Mouse (Mus musculus) adrenal gland, adult 18-20 months (tissue): ENCODE results near the gene Rpp25l. TPM values are rescaled to one million over a fixed set of nuclear protein-coding genes. Genes with fewer than 3 reads are reported as not detected.
"Not testable (repeated sequence)": the region's sequence is repeated elsewhere in the genome, so short reads cannot be mapped to it uniquely, and the experiment has no call there.

ENCODE experiments used
- DNase-seq, 2 experiments: peaks; one replicate each; pipeline ENCODE4 v3.0.0; 2021 to 2022; ENCODE audit warnings: low spot score in 2 of 2
- total RNA-seq, 2 experiments: library from RNA; stranded (reverse); gene quantifications; 1 replicate in 1 of 2; 2 replicates in 1 of 2; pipeline ENCODE4 v1.2.3; 2021

Rpp25l gene
- total RNA-seq, 2 experiments from 2014 or later: 34.3 to 37.0 TPM

DNA sequence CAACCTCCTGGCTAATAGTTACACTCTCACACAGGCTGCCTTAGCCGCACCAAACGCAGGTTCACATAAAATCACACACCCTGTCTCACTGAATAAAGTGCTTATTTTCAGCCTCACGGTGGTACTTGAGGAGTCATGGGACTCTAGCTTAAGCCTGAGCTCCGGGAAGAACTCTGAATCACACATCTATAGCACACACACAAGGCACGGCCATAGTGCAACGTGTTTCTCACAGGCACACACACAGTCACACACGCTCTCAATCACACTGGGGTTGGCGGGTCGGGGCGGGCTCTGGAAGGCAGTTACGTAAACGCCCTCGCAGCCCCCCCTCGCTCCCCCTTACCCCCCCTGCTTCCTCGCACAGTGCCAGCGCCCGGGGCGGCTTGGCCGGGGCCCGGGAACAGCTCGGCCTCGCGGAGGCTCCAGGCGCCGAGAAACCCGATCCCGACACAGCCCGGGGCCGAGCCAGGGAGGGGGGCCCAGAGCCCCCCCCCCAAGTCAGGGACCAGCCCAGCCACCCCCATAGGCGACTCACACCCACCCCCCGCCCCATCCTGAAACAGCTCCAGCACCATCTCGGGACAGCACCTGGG lies 14.8 kb downstream of the Rpp25l start:
- DNase-seq: not testable (repeated sequence)

GRCm38 (mm10) chr4:41696930-41697841 lies 16.1 kb downstream of the Rpp25l start, which contains the start of gene Cntfr:
TSS of gene Cntfr (minus strand) at chr4:41697089.
- peak; percentile 90 for DNase-seq

DNA sequence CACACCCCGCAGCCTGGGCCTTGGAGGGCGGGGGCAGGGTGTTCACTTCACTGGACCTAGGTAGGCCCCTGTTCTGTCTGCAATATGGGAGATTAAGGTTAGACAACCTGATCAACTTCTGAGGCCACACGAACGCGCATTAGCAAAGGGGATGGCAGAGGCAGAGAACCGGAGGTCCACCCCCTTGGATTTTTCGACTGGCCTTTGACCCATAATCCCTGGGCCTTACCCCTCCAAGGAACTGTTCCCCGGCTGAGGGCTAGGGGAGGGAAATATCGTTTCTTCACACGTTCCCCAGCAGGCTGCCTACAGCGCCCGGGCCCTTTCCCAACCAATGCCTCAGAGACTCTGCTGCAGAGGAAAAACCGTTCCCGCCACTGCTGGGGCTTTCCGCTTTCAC lies 16.9 kb downstream of the Rpp25l start:
- DNase-seq: not testable (repeated sequence)

DNA sequence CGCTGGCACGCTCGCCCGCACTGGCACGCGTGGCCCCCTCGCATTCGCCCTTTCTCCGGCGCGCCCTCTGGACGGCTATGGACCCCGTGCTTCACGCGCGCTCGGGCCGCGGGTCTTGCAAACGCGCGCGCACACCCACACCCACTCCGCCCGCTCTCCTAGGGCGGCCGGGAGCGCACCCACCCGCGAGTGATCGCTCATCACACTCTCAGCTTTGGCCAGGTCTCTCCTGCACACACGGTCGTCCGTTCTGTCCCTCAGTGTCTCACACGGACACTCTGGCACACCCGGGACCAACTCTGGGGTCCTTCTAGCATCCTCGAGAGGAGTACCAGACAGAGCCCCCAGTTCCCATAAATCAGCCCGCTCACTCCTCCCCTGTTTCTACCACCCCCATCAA lies 17.5 kb downstream of the Rpp25l start:
- DNase-seq: peak in 1 of 2 experiments; percentile 23

DNA sequence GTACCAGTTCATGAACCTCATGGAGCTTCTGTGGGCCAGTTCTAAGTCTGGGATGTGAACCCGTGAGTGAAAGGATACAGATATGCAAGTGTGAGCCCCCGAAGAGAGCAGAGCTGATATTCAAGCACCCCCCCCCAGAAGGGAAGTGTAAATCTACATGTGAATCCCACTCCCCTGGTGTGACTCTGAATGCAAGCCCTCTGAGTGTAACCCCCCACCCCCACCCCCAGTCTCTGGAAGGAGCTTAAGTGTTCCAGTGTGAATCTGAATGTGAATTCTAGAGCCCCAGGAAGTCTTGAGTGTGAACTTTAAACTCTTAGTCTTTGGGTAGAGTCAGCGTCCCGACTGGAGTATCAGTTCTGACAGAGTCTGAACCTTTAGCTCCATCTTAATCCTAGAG lies 19.8 kb downstream of the Rpp25l start:
- DNase-seq: not testable (repeated sequence)

DNA sequence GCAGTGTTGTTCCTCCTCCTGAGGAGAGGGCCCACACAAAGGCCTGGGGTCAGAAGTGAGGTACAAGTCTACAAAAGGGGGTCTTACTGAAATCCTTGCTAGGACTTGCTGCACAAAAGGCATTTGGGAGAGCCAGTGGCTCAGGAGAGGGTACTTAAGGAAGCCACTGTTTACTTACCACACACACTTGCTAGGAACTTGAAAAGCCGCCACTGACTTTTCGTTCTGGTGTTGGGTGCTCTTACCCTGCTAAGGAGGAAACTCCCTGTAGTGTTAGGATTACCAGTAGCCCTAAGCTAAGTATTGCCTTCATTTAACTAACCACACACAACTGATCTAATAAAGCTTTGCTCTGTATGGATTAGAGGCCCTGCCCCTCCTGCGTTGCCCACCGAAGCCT lies 23.3 kb downstream of the Rpp25l start:
- DNase-seq: not testable (repeated sequence)

GRCm38 (mm10) chr4:41688562-41688961 lies 24.8 kb downstream of the Rpp25l start:
- DNase-seq: not testable (repeated sequence)

DNA sequence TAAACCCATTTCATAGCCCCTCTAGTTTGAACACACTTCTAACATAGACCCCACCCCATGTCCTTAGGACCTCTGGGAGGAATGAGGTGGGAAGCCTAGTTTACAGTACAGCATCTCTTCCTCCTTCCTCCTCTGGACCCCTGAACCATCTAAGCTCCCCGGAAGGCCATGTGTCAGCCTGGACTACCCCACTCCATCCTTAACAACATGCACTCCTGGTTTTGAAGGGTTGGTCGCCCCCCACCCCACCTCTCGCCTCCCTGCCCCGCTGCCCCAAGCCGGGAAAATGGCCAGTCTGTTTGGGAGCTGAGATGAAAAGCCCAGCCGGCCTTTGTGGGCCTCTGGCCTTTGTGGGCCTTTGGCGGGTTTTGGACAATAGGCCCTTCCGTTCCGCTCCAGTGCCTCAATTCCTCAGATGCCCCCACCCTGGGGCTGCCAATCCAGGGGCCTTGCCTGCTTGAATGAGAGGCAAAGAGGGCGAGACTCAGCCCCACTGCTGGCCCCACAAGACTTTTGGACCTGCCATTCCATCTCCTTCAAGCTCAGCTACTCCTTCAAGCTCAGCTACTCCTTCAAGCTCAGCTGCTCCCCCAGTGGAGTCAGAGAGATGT lies 27.3 kb downstream of the Rpp25l start:
- not testable (repeated sequence) for DNase-seq

- not testable (repeated sequence) for DNase-seq
Measured at GRCm38 (mm10) chr4:41684931-41685453, 28.3 kb downstream of the Rpp25l start.

- not testable (repeated sequence) for DNase-seq
Measured at GRCm38 (mm10) chr4:41684131-41684930, 29.0 kb downstream of the Rpp25l start.

DNA sequence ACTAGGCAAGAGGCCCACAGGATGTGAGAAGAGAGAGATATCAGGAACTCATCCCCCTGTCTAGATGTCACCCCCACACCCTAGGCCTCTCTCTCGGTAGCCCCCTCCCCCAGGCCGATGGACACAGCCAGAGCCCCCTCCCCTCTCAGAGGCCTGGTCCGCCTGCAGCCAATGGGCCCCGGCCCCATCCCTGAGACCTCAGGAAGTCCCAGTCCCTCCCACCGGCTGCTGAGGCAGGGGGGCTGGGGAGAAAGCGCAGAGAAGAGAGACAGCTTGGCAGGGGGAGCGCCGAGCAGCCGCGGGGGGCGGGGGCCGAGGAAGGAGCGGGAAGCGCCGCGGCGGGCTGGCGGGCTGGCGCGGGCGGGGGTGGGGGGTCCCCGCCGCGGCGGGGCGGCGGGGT lies 30.0 kb downstream of the Rpp25l start:
- not testable (repeated sequence) for DNase-seq

- no peak for DNase-seq
Measured at GRCm38 (mm10) chr4:41682789-41683188, 30.5 kb downstream of the Rpp25l start.

GRCm38 (mm10) chr4:41681947-41682346 lies 31.4 kb downstream of the Rpp25l start:
- DNase-seq: no peak

DNA sequence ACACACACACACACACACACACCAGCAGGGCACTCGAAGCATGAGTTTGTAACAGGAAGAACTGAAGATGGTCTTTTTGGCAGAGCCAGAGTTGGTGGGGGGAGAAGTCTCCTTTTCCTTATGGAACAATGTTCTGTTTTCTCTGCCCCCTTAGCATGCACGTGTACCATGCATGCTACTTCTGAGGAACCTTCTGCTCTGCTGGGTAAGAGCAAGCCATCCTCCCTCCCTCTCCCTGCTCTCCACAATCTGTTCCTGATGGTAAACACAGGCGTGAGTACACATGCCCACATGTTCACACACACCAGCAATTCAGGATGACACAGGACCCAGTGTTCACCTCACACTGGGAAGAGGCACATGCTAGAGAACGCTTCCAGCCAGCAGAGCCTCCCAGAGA lies 32.2 kb downstream of the Rpp25l start:
- DNase-seq: no peak

DNA sequence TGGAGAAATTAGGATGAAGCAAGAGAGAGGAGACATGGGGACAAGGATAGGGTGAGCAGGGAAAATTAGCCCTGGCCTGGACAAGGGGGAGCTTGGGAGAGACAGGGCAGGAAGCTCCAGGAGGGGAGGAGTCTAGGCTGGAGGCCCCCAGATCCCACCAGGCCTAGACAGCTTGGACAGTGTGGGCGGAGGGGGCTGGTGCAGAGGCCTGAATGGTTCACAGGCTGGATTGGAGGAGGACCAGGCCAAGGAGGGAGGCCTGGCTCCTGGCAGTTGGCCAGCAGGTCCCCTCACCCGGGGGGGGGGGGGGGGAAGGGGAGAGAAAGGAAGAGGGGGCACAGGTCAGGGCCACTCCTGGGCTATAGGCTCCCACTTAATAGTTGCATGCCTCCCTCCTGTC lies 34.0 kb downstream of the Rpp25l start:
- no peak for DNase-seq

DNA sequence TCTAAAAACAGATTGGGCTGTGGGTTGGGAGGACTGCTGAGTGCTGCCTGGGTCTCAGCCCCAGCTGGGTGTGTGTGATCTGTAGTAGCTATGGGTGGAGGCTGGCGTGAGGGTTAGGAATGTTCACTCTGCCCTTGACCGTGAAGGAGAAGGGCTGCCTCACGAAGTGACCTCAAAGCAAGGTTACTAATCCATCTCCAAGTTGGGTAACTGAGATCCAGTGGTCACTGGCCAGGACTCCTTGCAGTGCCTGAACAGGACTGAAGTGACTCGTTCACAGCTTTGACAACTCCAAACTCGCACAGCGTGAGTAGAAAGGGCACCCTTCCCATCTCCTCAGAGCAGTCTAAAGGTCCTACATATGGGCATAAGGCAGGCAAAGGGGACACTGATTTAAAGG lies 34.5 kb downstream of the Rpp25l start:
- DNase-seq: peak in 1 of 2 experiments; percentile 32

DNA sequence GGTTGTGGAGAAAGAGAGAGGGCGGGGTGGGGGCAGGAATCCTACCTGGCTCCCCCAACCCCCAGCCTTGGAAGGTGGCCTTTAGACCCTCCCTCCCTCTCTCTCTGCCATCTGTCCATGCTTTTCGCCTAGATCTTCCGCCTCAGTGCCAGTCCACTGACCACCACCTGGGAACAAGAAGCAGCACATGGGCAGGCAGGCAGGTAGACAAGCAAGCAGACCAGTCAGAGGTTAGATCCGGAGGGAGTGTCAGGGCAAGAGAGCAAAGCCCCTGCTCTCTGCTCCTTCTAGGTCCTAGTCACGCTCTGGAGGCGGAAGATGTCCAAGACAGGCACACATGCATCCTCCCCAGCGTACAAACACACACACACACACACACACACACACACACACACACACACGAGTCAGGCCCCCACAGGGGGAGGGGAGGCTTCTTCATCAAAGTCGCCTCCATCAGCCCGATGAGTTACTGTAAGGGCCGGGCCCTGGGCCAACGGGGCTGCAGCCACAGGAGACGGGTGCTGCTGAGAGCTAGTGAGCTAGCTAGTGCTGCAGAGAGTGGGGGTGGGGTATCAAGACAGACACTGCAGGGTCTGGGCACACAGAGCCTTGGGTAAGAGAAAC lies 36.2 kb downstream of the Rpp25l start:
- peak in 1 of 2 experiments; percentile 68 for DNase-seq

- no peak for DNase-seq
Measured at GRCm38 (mm10) chr4:41676248-41677005, 36.9 kb downstream of the Rpp25l start.

- DNase-seq: no peak
Measured at GRCm38 (mm10) chr4:41673186-41673585, 40.1 kb downstream of the Rpp25l start.
